Comparison of ENCODE assay signal across 8 mouse cellular contexts in the genomic region with DNA sequence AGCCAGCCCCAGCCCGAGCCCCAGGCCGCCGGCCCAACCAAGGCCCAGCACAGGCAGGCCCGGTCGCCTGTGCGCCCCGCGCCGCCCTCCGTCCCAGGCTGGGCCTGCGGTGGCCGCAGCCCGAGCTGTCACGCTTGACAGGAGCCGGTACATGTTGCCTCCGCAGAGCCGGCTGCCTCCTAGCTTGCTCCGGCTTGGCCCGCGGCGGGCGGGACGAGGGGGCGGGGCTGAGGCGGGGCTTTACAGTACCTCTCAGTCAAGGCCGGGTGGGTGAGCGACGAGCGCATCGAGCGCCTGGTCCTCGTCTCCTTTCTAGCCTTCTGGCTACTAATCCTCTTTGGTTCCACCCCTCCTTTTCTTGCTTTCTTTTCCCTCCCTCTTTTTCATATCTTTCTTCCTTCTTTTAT. TPM values are rescaled to one million over a fixed set of nuclear protein-coding genes. Genes with fewer than 3 reads are reported as not detected.
DNase-seq lines count a peak whose midpoint lies in the region; ATAC-seq lines count a peak whose summit lies in the region.

TSS of gene Lactb (minus strand) at position 246 of the 407 bp plus-strand sequence.

- H3K4me1 ChIP-seq in hindbrain, embryonic 12.5 days: peaks cover 8% of the 10 kb centered on the region; the same call in 1 of the 2 replicates

- H3K9me3 ChIP-seq in hindbrain, embryonic 12.5 days (replicated peaks): no peaks in the 10 kb centered on the region

- H3K9ac ChIP-seq in hindbrain, embryonic 12.5 days: peak within 1 kb of the TSS; percentile 87

- H3K4me2 ChIP-seq in hindbrain, embryonic 12.5 days (replicated peaks): peak within 1 kb of the TSS; percentile 67

- ATAC-seq in hindbrain, embryonic 12.5 days (ENCODE audit: low FRiP score): peak; percentile 96

- under 1% methylated on average over 25 of the region's 32 CpGs for WGBS in hindbrain, embryonic 12.5 days

- peak within 1 kb of the TSS; percentile 91 for H3K27ac ChIP-seq in hindbrain, embryonic 12.5 days

- peak within 1 kb of the TSS; percentile 98 for H3K4me3 ChIP-seq in hindbrain, embryonic 12.5 days

- H3K27me3 ChIP-seq in hindbrain, embryonic 12.5 days: no peaks in the 10 kb centered on the region

- DNase-seq in Muller cell, postnatal 12 days (ENCODE audit: inconsistent ontology term): peak; percentile 94
- peak; percentile 96 for DNase-seq in cerebellum, adult 9-11 months
- peak; percentile 92 to 93 for DNase-seq in frontal cortex, postnatal 10 days (ENCODE audit: low spot score in 2 of 2)
- peak; percentile 87 to 90 for DNase-seq in layer of hippocampus, postnatal 25 days (ENCODE audit: extremely low spot score in 1 of 2, low spot score in 1 of 2)
- peak; percentile 95 for DNase-seq in lung, postnatal 25 days (ENCODE audit: low spot score)
- DNase-seq in retina, embryonic 14.5 days (ENCODE audit: low spot score): peak; percentile 92
- peak; percentile 98 for DNase-seq in thymus, postnatal 4 days

- peaks cover 3% of the 10 kb centered on the region; the same call in 1 of the 2 replicates for H3K36me3 ChIP-seq in hindbrain, embryonic 12.5 days

RNA-seq across cellular contexts. Expression of gene Lactb, which starts in this region (rescaled TPM):
- polyA plus RNA-seq in hindbrain, embryonic 12.5 days (2016; fragmentation: Nextera tagmentation; extraction: Ambion mirVana): 10.3 and 11.8 TPM in 2 replicates
- 10 to 100 TPM; 15.4 to 16.2 TPM for total RNA-seq in layer of hippocampus, postnatal 25 days (2021)

Comparison
In these comparisons a context has a peak if more than half of its experiments do, and no peak if none do; other contexts are left out.
1. Peak in every context shown above with its lines: DNase-seq, ATAC-seq, H3K4me3 ChIP-seq and H3K27ac ChIP-seq.